Mouse (Mus musculus) liver, adult 2 months (tissue): Measurements from ENCODE around the gene Col5a1. TPM values are rescaled to one million over a fixed set of nuclear protein-coding genes. Genes with fewer than 3 reads are reported as not detected.
A peak's percentile ranks its signal among the peaks of the same experiment; 100 is the strongest.

Source experiments
- DNase-seq: peaks from one replicate; pipeline ENCODE4 v3.0.0-alpha.2; 2011; ENCODE audit warnings: low read depth, low spot score; ENCODE audit errors: extremely low read depth
- H3K27ac ChIP-seq: fragments of 200-500 bp; replicated peaks from 2 replicates; pipeline ENCODE4 v1.5.1; 2012; ENCODE audit warnings: low read depth, mild to moderate bottlenecking, control low read depth, inconsistent platforms, low read length; ENCODE audit not compliant: insufficient read depth
- H3K27me3 ChIP-seq: fragments of 200-500 bp; 2 replicates; pipeline ENCODE4 v1.6.1; 2012; ENCODE audit warnings: mild to moderate bottlenecking, moderate library complexity, low read length, inconsistent platforms; ENCODE audit not compliant: control insufficient read depth, insufficient read depth
- H3K36me3 ChIP-seq: fragments of 200-500 bp; 2 replicates; pipeline ENCODE4 v1.6.1; 2012; ENCODE audit warnings: low read length, inconsistent platforms; ENCODE audit not compliant: control insufficient read depth, insufficient read depth
- H3K4me1 ChIP-seq: fragments of 200-500 bp; 2 replicates; pipeline ENCODE4 v1.6.1; 2011; ENCODE audit warnings: low read length; ENCODE audit not compliant: control insufficient read depth, insufficient read depth
- H3K4me3 ChIP-seq: fragments of 200-500 bp; 2 replicates; pipeline ENCODE4 v1.5.1; 2011; ENCODE audit warnings: low read depth, mild to moderate bottlenecking, control low read depth, low read length, moderate library complexity; ENCODE audit not compliant: insufficient read depth
- H3K79me2 ChIP-seq: fragments of 200-500 bp; 2 replicates; pipeline ENCODE4 v1.6.1; 2012; ENCODE audit warnings: inconsistent platforms, mild to moderate bottlenecking, low read length, moderate library complexity; ENCODE audit not compliant: control insufficient read depth, insufficient read depth
- H3K9ac ChIP-seq: fragments of 200-500 bp; 2 replicates; pipeline ENCODE4 v1.6.1; 2012; ENCODE audit warnings: low read depth, mild to moderate bottlenecking, control low read depth, inconsistent platforms, low read length
- CTCF ChIP-seq: fragments of 200-500 bp; IDR thresholded peaks from 2 replicates; pipeline ENCODE4 v1.5.1; 2011; ENCODE audit warnings: low read depth, low read length, control low read depth
- POLR2A ChIP-seq: fragments of 200-500 bp; IDR thresholded peaks from 2 replicates; pipeline ENCODE4 v1.6.1; 2011; ENCODE audit warnings: low read length, control low read depth; ENCODE audit not compliant: insufficient read depth; ENCODE audit errors: extremely low read depth
- WGBS: fragments of 180-500 bp; shearing (Covaris S2); methylation state at CpG from one replicate; pipeline ENCODE4 v1.1.7; 2018; 5-methylcytosine and 5-hydroxymethylcytosine counted together
- polyA plus RNA-seq: library from polyadenylated mRNA; depleted of rRNA; stranded (reverse); fragments of >200 nt; gene quantifications from 2 replicates; pipeline ENCODE4 v1.2.3, GENCODE M21; 2012
- total RNA-seq: library from RNA; depleted of rRNA; stranded (reverse); fragments of >200 nt; gene quantifications from 2 replicates; pipeline ENCODE4 v1.2.3, GENCODE M21; 2014

The Col5a1 gene
- total and polyA plus RNA-seq, 2 experiments: 2.0 to 2.1 TPM

DNA sequence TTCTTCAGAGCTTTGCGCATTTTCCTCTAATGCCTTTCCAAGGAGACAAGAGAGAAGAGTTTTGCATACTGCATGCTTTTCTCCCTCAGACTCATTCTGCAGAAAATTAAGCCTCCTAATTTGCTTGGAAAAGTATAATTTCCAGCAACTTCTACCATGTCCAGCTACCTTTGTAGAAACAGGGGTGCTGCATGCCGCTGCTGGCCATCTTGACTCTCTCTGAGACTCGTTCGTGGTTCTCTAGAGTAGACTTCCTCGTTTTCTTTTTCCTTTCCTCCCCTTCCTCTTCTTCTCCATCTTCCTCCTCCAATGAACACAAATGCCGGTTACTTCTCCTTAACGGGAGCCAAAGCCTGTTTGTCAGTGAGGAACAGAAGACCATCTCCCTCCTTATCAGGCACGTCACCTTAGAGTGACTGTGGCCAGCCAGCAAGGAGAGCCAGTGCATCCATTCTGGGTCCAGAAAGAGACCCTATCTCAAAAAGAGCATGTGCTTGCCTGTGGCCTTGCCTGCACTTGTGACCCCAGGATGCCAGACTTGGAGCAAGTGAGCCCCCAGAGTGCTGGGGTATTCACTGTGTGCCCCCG lies 113.9 kb downstream of the Col5a1 start:
- Histone ChIP-seq H3K79me2 (no peaks in the 10 kb centered on the region), H3K9ac (no peak overlapping the region), H3K27me3 (no peaks in the 10 kb centered on the region), H3K27ac (no peak overlapping the region), H3K4me3 (no peak overlapping the region), H3K36me3 (no peaks in the 10 kb centered on the region), H3K4me1 (no peaks in the 10 kb centered on the region)
- no peak for TF ChIP-seq POLR2A
- TF ChIP-seq CTCF: no peak
- DNase-seq: no peak
- WGBS: 82% methylated on average over 9 of the region's 9 CpGs

DNA sequence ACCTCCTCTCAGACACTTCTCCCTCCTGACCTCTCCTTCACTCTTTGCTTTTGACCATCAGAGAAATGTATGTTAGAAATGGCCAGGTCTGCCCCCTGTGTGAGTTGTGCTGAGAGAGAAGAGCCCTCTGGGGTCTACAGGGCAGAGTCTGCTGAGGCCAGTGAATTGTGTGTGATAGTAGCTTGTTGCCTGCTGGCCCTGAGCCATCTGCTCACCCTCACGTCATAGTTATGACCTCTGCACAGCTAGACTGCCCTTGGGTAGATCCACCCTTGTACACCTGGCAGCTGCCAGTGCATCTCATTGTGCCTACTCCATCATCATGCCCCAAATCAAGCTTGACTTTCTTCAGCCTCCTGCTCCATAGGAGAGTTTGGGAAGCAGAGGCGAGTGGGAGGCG lies 114.4 kb downstream of the Col5a1 start:
- Histone ChIP-seq H3K4me1 (no peaks in the 10 kb centered on the region), H3K36me3 (no peaks in the 10 kb centered on the region), H3K79me2 (no peaks in the 10 kb centered on the region), H3K27ac (no peak overlapping the region), H3K9ac (no peak overlapping the region), H3K4me3 (no peak overlapping the region), H3K27me3 (no peaks in the 10 kb centered on the region)
- no peak for DNase-seq
- TF ChIP-seq POLR2A (no peak), CTCF (no peak)
- WGBS: 65% methylated on average over 3 of the region's 3 CpGs

DNA sequence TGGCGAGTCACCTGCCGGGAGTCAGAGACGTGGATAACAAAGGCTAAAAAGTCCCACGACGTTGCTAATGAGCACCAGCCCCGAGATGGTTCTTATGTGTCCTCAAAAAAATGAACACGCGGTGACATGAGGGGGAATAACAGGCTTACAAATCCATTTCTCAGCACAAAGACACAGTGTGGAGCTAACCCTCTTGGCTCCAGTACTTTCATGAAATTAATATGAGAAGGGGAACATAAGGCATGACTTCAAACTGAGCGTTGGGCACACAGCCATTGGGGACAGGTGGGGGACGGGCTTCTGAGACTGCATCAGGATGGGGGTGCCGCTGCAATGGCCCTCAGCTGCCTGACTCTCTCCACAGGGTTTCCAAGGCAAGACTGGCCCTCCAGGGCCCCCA lies 115.0 kb downstream of the Col5a1 start:
- Histone ChIP-seq H3K27me3 (no peaks in the 10 kb centered on the region), H3K36me3 (no peaks in the 10 kb centered on the region), H3K79me2 (no peaks in the 10 kb centered on the region), H3K4me3 (no peak overlapping the region), H3K4me1 (no peaks in the 10 kb centered on the region), H3K9ac (no peak overlapping the region), H3K27ac (no peak overlapping the region)
- TF ChIP-seq CTCF: no peak
- no peak for DNase-seq
- WGBS: 92% methylated on average over 11 of the region's 11 CpGs

DNA sequence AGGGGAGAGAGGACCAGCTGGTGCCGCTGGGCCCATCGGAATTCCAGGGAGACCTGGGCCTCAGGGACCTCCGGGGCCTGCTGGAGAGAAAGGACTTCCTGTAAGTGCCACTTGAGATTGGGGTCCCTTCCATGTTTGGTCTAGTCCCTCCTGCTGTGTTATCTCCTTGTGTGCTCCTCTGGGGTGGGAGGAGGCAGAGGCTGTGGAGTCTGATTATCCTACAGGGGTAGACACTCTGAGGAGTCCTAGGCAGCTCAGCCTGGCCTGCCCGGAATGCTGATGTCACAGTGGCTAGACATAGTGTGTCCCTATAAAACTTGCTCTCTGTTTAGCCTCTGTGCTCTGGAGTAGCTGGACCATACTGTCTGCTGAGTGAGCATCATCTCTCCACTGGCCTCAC lies 119.0 kb downstream of the Col5a1 start:
- no peak for TF ChIP-seq POLR2A
- H3K79me2 ChIP-seq: no peaks in the 10 kb centered on the region
- H3K4me3 ChIP-seq: no peak overlapping the region
- DNase-seq: no peak
- no peaks in the 10 kb centered on the region for H3K27me3 ChIP-seq
- whole genome bisulfite sequencing: 68% methylated on average over 4 of the region's 4 CpGs
- no peaks in the 10 kb centered on the region for H3K4me1 ChIP-seq
- H3K27ac ChIP-seq: no peak overlapping the region
- H3K36me3 ChIP-seq: no peaks in the 10 kb centered on the region
- H3K9ac ChIP-seq: no peak overlapping the region

DNA sequence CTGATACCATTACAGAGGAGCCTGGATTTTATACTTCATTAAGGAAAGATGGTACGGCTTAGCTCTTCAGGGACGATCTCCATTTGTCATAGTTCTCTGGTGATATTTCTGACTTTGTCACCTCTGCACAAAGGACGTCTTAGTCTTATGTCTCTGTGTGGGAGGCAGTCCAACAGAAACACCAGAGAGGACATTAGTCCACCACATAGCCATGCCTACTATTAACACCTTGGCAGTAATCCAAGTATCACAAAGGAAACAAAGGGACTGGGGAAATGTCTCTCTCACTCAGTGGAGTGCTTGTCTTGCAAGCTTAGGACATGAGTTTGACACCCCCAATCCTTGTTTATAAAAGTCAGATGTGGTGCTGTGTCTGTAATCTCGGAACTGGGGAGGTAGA lies 122.0 kb downstream of the Col5a1 start:
- WGBS: 59% methylated on average over 4 of the region's 4 CpGs
- H3K27ac ChIP-seq: no peak overlapping the region

DNA sequence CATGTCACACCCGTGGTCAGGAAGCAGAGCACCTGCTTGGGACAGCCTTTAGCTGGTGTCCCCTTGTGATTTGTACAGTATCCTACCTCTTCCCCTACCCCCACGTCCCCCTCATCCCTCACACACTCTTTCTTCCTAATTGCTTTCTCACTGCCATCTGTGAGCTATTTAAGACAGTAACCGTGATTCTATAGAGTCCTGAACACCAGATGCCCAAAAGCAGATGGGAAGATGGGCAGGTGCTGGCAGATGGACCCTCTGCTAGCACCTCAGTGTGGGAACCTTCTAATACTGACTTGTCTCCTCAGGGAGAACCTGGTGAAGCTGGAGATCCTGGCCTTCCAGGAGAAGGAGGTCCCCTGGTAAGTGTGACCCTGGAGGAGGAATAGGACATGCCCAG lies 126.1 kb downstream of the Col5a1 start:
- no peaks in the 10 kb centered on the region for H3K79me2 ChIP-seq
- H3K9ac ChIP-seq: no peak overlapping the region
- no peak overlapping the region for H3K4me3 ChIP-seq
- DNase-seq: no peak
- no peaks in the 10 kb centered on the region for H3K27me3 ChIP-seq
- no peaks in the 10 kb centered on the region for H3K4me1 ChIP-seq
- H3K27ac ChIP-seq: no peak overlapping the region
- 76% methylated on average over 3 of the region's 3 CpGs for WGBS
- H3K36me3 ChIP-seq: no peaks in the 10 kb centered on the region
- TF ChIP-seq CTCF (no peak), POLR2A (no peak)

More for the DNA sequence above, 122.0 kb downstream of the Col5a1 start:
- H3K4me1 ChIP-seq: no peaks in the 10 kb centered on the region
- peak; percentile 4 for DNase-seq
- H3K27me3 ChIP-seq: no peaks in the 10 kb centered on the region
- H3K36me3 ChIP-seq: no peaks in the 10 kb centered on the region
- no peak overlapping the region for H3K4me3 ChIP-seq
- H3K9ac ChIP-seq: no peak overlapping the region
- H3K79me2 ChIP-seq: no peaks in the 10 kb centered on the region
- TF ChIP-seq POLR2A (no peak), CTCF (no peak)

DNA sequence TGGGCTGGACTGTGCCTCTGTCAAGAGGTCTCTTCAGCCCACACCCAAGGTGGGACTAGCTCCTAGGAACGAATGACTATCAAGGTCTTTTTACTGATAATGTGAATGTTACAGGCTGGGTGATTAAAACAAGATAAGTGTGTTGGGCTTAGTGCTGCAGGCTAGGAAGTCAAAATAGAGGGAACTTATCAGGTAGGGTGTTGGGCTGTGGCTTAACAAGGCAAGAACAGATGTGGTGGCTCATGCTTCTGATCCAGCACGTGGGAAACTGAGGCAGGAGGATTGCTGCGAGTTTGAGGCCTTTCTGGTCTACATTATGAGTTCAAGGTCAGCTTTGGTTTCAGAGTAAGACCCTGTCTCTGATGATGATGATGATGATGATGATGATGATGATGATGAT lies 128.6 kb downstream of the Col5a1 start:
- Histone ChIP-seq H3K27ac (no peak overlapping the region), H3K27me3 (no peaks in the 10 kb centered on the region), H3K36me3 (no peaks in the 10 kb centered on the region), H3K4me3 (no peak overlapping the region), H3K4me1 (no peaks in the 10 kb centered on the region), H3K79me2 (no peaks in the 10 kb centered on the region), H3K9ac (no peak overlapping the region)
- TF ChIP-seq CTCF: no peak
- TF ChIP-seq POLR2A: no peak
- DNase-seq: no peak
- WGBS: 80% methylated on average over 3 of the region's 3 CpGs
